26 mouse cellular contexts compared by ENCODE assay signal in the genomic region with DNA sequence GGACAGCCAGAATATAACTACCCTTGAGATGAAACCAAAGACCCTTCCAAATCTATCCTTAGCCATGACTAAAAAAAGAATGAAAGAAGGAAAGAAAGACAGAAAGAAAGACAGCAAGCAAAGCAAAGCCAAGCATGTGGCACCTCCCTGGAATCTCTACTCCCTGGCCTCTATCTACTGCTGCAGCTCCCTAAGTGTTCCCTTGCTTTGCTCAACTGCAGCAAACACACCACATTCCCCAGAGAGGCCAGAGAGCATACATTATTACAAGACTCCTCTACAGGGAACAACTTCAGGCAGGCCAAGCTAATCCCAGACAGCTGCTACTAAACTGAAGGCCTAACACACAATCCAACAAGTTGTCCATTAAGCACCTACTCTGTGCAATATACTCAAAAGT. TPM values are rescaled to one million over a fixed set of nuclear protein-coding genes. Genes with fewer than 3 reads are reported as not detected.
DNase-seq lines count a peak whose midpoint lies in the region; ATAC-seq and TF ChIP-seq lines count a peak whose summit lies in the region.
"Had no signal": no experiment of that assay in that cellular context is flagged by ENCODE, and none has a peak within 500 bp of the region (broad histone marks: within the 10 kb centered on the region; RNA-seq: fewer than 3 reads in every experiment).

No protein-coding gene starts in this region.

- intact Hi-C loops in gastrocnemius, adult 2 months (cut with DNase I), result no loop called here

- no peak for TF ChIP-seq CTCF in gastrocnemius, adult 2 months (IDR thresholded peaks at IDR 0.05)
- TF ChIP-seq CTCF in liver, adult 2 months (IDR thresholded peaks at IDR 0.05; ENCODE audit: low read depth, low read length), result no peak

- H3K27ac ChIP-seq in gastrocnemius, adult 2 months, result peak overlapping the region; percentile 53
- peak overlapping the region; percentile 42; the same call in 1 of the 2 replicates for H3K27ac ChIP-seq in kidney, embryonic 14.5 days (ENCODE audit: low read depth, low read length)
- peak overlapping the region; percentile 14; the same call in 1 of the 2 replicates for H3K27ac ChIP-seq in liver, adult 2 months (replicated peaks; ENCODE audit: insufficient read depth, low read depth, low read length)
- H3K27ac ChIP-seq: embryonic facial prominence, embryonic 15.5 days; forebrain, embryonic 10.5 days; hindbrain, embryonic 10.5 days; hindbrain, embryonic 14.5 days had no signal

- H3K4me2 ChIP-seq in kidney, embryonic 14.5 days (replicated peaks; ENCODE audit: low read depth, low read length), result no peak overlapping the region
- H3K4me2 ChIP-seq: embryonic facial prominence, embryonic 15.5 days; hindbrain, embryonic 14.5 days had no signal

- no peak for TF ChIP-seq POLR2A in liver, adult 2 months (IDR thresholded peaks at IDR 0.05; ENCODE audit: extremely low read depth, insufficient read depth, low read length)

- no peak overlapping the region for H3K4me3 ChIP-seq in gastrocnemius, adult 2 months
- no peak overlapping the region for H3K4me3 ChIP-seq in kidney, embryonic 14.5 days (ENCODE audit: low read length)
- H3K4me3 ChIP-seq in liver, adult 2 months (ENCODE audit: insufficient read depth, low read depth, low read length), result no peak overlapping the region
- H3K4me3 ChIP-seq: embryonic facial prominence, embryonic 15.5 days; erythroblast, embryonic 14.5 days; forebrain, embryonic 10.5 days; hindbrain, embryonic 10.5 days had no signal

- DNase-seq in gastrocnemius, adult 2 months, result no peak
- DNase-seq in gastrocnemius, postnatal 4 days (ENCODE audit: low spot score in 2 of 2), result no peak
- no peak for DNase-seq in kidney, adult 11 months
- no peak for DNase-seq in liver, adult 2 months (ENCODE audit: extremely low read depth, low read depth, low spot score)
- DNase-seq in liver (no peak), adipocyte (ENCODE audit: low spot score) (peak; percentile 73)
- DNase-seq: adrenal gland, adult 2 months; adrenal gland, postnatal 25 days; cerebellum, adult 18-20 months; cerebellum, adult 9-11 months; cerebellum, postnatal 36 days; gastrocnemius, postnatal 36 days; heart, adult 18-20 months; heart, postnatal 14 days had no signal

- H3K9me3 ChIP-seq in kidney, embryonic 14.5 days (ENCODE audit: control insufficient read depth, low read length), result no peaks in the 10 kb centered on the region
- H3K9me3 ChIP-seq: embryonic facial prominence, embryonic 15.5 days; forebrain, embryonic 10.5 days; hindbrain, embryonic 10.5 days had no signal

- no peak overlapping the region for H3K9ac ChIP-seq in kidney, embryonic 14.5 days (ENCODE audit: low read depth, low read length)
- H3K9ac ChIP-seq in liver, adult 2 months (ENCODE audit: low read depth, low read length), result no peak overlapping the region
- H3K9ac ChIP-seq: embryonic facial prominence, embryonic 15.5 days; hindbrain, embryonic 14.5 days had no signal

- H3K4me1 ChIP-seq in kidney, embryonic 14.5 days (ENCODE audit: control insufficient read depth, insufficient read depth, low read length), result peaks cover 22% of the 10 kb centered on the region; the same call in 1 of the 2 replicates
- H3K4me1 ChIP-seq in liver, adult 2 months (ENCODE audit: control insufficient read depth, insufficient read depth, low read length), result peaks cover 24% of the 10 kb centered on the region

- ATAC-seq in kidney, embryonic 14.5 days (ENCODE audit: low FRiP score, low TSS enrichment), result no peak
- ATAC-seq: activated CD4-positive, CD25-positive, alpha-beta regulatory T cell, adult 4 months; forebrain, embryonic 14.5 days; Patski had no signal

- H3K36me3 ChIP-seq in kidney, embryonic 14.5 days (ENCODE audit: control insufficient read depth, insufficient read depth, low read length), result peaks cover 63% of the 10 kb centered on the region
- H3K36me3 ChIP-seq in liver, adult 2 months (ENCODE audit: control insufficient read depth, insufficient read depth, low read length), result peaks cover 18% of the 10 kb centered on the region

- H3K27me3 ChIP-seq in kidney, embryonic 14.5 days (ENCODE audit: control insufficient read depth, insufficient read depth, low read length), result no peaks in the 10 kb centered on the region
- no peaks in the 10 kb centered on the region for H3K27me3 ChIP-seq in liver, adult 2 months (ENCODE audit: control insufficient read depth, insufficient read depth, low read length)
- H3K27me3 ChIP-seq: embryonic facial prominence, embryonic 15.5 days; Patski had no signal

- H3K79me2 ChIP-seq in liver, adult 2 months (ENCODE audit: control insufficient read depth, insufficient read depth, low read length), result peaks cover 43% of the 10 kb centered on the region

RNA-seq across cellular contexts. Expression of gene Lsm12, which starts 5.3 kb away (rescaled TPM):
- total RNA-seq in gastrocnemius, adult 2 months (2021), result 100 to 1,000 TPM in 1 of 2 experiments, 10 to 100 TPM in 1; 95.3 to 106 TPM
- 10 to 100 TPM; 75.1 to 78.3 TPM for total RNA-seq in gastrocnemius, postnatal 4 days (2021)
- 93.9 and 106 TPM in 2 replicates for polyA plus RNA-seq in kidney, embryonic 14.5 days (2014; fragmentation: Nextera tagmentation; extraction: Ambion mirVana)
- total RNA-seq in liver, adult 2 months (2014; rRNA removed), result 11.4 and 14.1 TPM in 2 replicates
- polyA plus RNA-seq in liver, adult 2 months (2012; rRNA removed), result 24.3 and 24.5 TPM in 2 replicates

RNA-seq across cellular contexts. Expression of gene G6pc3, which starts 9.6 kb away (rescaled TPM):
- 10 to 100 TPM; 50.3 to 53.0 TPM for total RNA-seq in gastrocnemius, adult 2 months (2021)
- 10 to 100 TPM; 28.1 to 32.0 TPM for total RNA-seq in gastrocnemius, postnatal 4 days (2021)
- polyA plus RNA-seq in kidney, embryonic 14.5 days (2014; fragmentation: Nextera tagmentation; extraction: Ambion mirVana), result 42.5 and 50.6 TPM in 2 replicates
- 2.8 and 3.6 TPM in 2 replicates for total RNA-seq in liver, adult 2 months (2014; rRNA removed)
- 17.1 and 25.9 TPM in 2 replicates for polyA plus RNA-seq in liver, adult 2 months (2012; rRNA removed)

RNA-seq across cellular contexts. Expression of gene Tmem101, which starts 23.6 kb away (rescaled TPM):
- 10 to 100 TPM in 1 of 2 experiments, 1 to 10 TPM in 1; 9.8 to 10.2 TPM for total RNA-seq in gastrocnemius, adult 2 months (2021)
- 10 to 100 TPM; 15.1 to 16.1 TPM for total RNA-seq in gastrocnemius, postnatal 4 days (2021)
- polyA plus RNA-seq in kidney, embryonic 14.5 days (2014; fragmentation: Nextera tagmentation; extraction: Ambion mirVana), result 26.5 and 28.2 TPM in 2 replicates
- total RNA-seq in liver, adult 2 months (2014; rRNA removed), result 4.2 and 7.7 TPM in 2 replicates
- 9.2 and 13.5 TPM in 2 replicates for polyA plus RNA-seq in liver, adult 2 months (2012; rRNA removed)

RNA-seq across cellular contexts. Expression of gene Nags, which starts 34.5 kb away (rescaled TPM):
- total RNA-seq in gastrocnemius, adult 2 months (2021), result not detected
- under 1 TPM in 1 of 2 experiments, not detected in 1; 0.13 TPM for total RNA-seq in gastrocnemius, postnatal 4 days (2021)
- polyA plus RNA-seq in kidney, embryonic 14.5 days (2014; fragmentation: Nextera tagmentation; extraction: Ambion mirVana), result 0.09 TPM in 1 of 2 replicates, not detected in the other
- total RNA-seq in liver, adult 2 months (2014; rRNA removed), result 58.6 and 81.5 TPM in 2 replicates
- polyA plus RNA-seq in liver, adult 2 months (2012; rRNA removed), result 135 and 155 TPM in 2 replicates
- total RNA-seq: gastrocnemius, adult 8-10 months; gastrocnemius, postnatal 36 days; heart, postnatal 14 days had no signal
- polyA plus RNA-seq: activated CD4-positive, CD25-positive, alpha-beta regulatory T cell, adult 4 months; C2C12; forebrain, embryonic 10.5 days; heart, embryonic 14.5 days; hindbrain, embryonic 10.5 days; hindbrain, embryonic 14.5 days; Patski had no signal

RNA-seq across cellular contexts. Expression of gene Hdac5, which starts 50.1 kb away (rescaled TPM):
- 10 to 100 TPM; 78.3 to 78.7 TPM for total RNA-seq in gastrocnemius, adult 2 months (2021)
- total RNA-seq in gastrocnemius, postnatal 4 days (2021), result 100 to 1,000 TPM; 110 to 112 TPM
- polyA plus RNA-seq in kidney, embryonic 14.5 days (2014; fragmentation: Nextera tagmentation; extraction: Ambion mirVana), result 21.6 and 29.1 TPM in 2 replicates
- 15.9 and 25.0 TPM in 2 replicates for total RNA-seq in liver, adult 2 months (2014; rRNA removed)
- 38.2 and 60.5 TPM in 2 replicates for polyA plus RNA-seq in liver, adult 2 months (2012; rRNA removed)
